Mouse (Mus musculus): ENCODE results near the gene Armc9.

The Armc9 gene

DNA sequence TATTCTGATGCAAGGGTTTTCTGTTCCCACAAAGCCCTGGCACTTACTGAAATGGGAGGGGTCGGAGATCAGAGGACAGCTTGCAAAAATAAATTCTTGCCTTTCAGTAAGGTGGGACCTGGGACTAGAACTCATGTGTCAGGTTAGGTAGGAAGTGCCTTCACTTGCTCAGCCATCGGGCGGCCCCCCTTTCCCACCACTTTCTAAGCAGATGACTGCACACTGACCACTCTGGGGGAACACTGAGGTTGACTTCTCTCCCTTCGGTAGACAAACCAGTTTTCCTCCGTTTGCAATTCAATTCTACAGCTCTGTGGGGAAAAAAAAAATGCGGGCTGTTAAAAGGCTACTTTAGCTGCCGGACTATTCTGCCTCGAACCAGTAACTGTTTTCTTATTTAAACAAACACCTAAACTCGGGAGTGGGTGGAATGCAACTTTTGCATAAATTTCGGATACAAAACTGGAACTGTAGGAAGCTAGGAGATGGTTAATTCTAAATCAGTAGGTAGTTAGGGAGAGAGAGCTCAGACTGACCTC, 157.0 kb downstream of the Armc9 start:
- no peak for DNase-seq (ENCODE audit: low spot score in 2 of 2)

DNA sequence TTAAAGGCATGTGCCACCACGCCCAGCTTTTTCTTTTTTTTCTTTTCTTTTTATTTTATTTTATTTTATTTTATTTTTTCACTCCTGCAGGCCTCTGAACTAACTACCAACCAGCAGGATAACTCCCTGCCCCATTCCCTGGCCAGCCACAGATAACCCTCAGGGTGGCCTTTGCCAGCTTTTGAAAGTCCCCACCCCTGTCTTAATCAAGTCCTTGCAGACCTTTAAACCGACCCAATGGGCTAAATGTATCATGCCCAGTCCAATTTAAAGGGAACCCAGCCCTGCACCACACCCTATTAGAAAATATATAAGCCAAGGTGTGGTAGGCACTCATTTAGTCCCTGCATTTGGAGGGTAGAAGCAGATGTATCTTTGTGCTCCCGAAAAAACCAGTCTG, 157.7 kb downstream of the Armc9 start:
- no peak for DNase-seq (ENCODE audit: low spot score in 2 of 2)

DNA sequence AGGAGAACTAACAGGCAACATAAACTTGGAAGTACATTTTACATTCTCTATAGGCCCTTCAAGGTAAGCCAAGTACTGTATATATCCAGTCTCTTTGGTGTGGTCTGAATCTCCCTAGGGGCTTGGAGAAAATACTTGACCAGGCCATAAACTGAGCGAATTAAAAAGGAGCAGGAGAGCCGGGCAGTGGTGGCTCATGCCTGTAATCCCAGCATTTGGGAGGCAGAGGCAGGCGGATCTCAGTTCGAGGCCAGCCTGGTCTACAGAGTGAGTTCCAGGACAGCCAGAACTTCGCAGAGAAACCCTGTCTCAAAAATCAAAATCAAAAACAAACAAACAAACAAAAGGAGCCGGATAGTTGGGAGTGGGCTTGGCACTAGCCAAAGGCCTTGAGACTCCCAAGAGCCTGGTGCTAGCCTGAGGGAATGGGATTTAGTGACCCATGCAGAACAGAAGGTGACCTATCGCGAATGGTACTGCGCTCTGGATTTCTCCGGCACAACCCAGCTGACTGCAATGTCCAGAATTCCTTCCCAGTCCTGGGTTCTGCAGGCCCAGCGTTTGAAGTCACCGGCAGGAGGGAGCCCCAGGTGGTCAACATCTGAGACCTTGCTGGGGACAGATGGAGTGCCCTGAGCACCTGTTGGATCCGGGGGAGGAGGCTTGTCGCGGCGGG, 158.7 kb downstream of the Armc9 start:
- no peak for DNase-seq (ENCODE audit: low spot score in 2 of 2)

DNA sequence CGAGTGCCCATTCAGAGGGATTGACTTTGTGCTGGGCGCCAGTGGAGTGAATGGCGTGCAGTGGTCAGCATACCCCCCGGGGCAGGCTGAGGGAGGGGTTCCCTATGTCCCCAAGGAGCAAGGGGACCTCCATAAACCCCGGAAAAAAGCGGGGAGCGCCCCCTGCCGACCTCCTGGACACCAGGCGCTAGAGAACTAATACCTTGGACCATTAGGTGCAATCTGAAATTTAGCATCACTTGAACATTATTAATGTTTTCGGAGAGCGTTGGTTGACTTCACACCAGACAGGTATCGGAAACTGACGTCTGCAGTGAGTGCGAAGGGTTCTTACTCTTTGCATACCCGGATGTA, 159.2 kb downstream of the Armc9 start:
- DNase-seq (ENCODE audit: low spot score in 2 of 2), result no peak

DNA sequence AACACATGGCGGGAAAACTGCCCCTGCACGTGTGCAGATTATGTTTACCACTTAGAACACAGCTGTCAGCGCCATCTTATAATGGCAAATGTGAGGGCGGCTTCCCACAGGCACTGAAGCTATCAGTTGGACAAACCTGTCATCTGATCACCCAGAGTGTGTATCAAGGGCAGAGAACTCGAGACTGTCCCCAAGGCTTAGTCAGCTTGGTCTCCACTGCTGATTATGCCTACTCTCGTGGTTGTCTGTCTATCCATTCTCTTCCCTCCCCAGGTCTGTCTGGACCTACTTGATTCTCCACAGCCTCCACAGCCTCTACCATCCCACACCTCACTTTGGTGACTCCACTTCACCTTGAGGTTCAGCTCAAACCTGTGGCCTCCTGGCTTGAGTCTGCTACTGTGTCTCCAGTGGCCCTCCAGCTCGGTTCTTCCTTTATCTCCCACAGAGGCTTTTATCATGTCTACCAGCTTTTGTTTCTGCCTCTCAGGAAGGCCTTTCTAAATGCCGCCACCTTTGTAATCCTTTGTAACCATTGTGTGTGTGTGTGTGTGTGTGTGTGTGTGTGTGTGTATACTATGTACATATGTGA, 166.3 kb downstream of the Armc9 start:
- no peak for DNase-seq (ENCODE audit: low spot score in 2 of 2)

All from heart, adult 9 months (tissue).